Mouse (Mus musculus) erythroblast, embryonic 14.5 days (primary cell): ENCODE measurements at regions not wholly inside any gene's neighbourhood (a gene's known extent, or its start where the extent isn't known, plus 50 kb on each side); places are given as distances from the start of the nearest gene placed in this dataset.

ENCODE experiments used
- GATA1 ChIP-seq: IDR thresholded peaks from 2 replicates; pipeline ENCODE4 v1.6.1; 2012; ENCODE audit warnings: low read length, inconsistent platforms, mixed read lengths
- TAL1 ChIP-seq: IDR thresholded peaks from 3 replicates; pipeline ENCODE4 v1.6.1; 2012; ENCODE audit warnings: low read length, inconsistent platforms, mixed read lengths

- TF ChIP-seq TAL1: no peak
- TF ChIP-seq GATA1: no peak
Measured at GRCm38 (mm10) chr2:167775218-167775915, 85.7 kb upstream of the Tmem189 start.
